Mouse (Mus musculus): ENCODE measurements around the gene Ntn1.

Gene Ntn1

DNA sequence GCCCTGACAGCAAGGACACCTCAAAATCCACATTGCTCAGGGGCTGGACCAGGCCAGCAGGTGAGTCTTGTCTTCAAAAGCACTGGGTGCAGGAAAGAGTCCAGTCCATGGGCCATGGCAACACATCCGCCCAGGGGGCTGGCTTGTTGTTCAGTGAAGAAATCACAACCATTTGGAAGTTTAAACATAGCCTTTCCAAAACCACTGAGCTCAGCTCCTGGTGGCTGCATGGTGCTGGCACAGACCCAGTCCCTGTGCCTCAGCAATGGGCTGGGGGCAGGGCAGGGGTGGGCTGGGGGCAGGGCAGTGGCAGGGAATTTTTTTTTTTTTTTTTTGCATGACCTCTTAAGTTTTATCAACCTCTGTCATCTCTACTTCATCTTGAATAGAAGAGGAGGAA lies 192.0 kb downstream of the Ntn1 start:
- no peak for DNase-seq

DNA sequence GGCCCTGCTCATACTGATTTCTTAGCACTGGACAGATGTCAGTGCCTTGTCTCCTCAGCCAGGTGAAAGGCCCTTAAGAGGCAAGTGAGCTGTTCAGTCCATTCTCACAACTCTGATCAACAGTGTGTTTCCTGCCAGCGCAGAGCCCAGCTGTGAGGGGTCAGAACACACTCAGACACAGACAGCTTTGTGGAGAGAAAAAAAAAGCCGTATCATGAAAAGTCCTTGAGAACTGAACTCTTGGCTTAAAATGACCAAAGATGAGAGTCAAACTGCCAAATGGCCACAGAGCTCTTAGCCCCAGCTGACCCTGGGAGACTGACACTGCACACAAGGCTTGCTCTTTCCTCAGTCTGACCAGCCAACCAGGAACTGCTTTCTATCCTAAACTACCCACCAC lies 192.6 kb downstream of the Ntn1 start:
- DNase-seq = no peak

- peak; percentile 56 for DNase-seq
Observed at GRCm38 (mm10) chr11:68205572-68206229, 194.9 kb downstream of the Ntn1 start.

DNA sequence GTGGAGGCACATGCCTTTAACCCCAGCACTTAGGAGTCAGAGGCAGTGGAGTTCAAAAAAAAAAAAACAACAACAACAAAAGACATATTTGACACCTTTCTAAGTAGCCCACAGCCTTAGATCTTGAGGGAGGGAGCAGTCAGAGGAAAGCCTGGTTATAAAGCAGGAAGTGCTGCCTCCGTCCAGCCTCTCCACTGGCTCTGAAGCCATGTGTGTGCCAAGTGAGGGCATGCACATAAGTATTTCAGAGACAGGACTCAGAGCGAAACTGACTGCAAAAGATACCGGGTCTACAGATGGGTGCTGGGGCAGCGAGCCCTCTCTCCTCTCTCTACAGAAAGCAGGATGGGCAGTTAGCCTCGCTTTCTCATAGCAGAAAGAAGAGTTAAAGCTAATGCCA lies 196.2 kb downstream of the Ntn1 start:
- no peak for DNase-seq

GRCm38 (mm10) chr11:68203658-68204315 lies 196.8 kb downstream of the Ntn1 start:
- DNase-seq = no peak

DNA sequence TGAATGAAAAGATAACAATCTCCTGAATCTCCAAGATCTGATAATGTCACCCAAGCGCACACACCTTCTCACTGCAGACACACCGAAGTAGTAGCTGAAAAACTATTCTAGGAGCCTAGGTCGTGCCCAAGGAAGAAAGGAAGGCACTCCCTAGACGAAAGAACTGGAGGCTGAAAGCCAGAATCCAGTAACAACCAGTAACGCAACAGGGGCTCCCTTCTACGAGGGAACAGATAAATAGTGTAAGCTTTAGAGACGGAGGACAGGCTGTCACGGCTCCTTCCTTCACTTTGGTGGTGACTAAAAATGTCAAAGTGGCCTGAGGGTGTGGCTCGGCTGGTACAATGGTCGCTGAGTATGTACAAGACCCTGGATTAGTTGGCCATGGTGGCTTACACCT lies 198.1 kb downstream of the Ntn1 start:
- DNase-seq = no peak

DNA sequence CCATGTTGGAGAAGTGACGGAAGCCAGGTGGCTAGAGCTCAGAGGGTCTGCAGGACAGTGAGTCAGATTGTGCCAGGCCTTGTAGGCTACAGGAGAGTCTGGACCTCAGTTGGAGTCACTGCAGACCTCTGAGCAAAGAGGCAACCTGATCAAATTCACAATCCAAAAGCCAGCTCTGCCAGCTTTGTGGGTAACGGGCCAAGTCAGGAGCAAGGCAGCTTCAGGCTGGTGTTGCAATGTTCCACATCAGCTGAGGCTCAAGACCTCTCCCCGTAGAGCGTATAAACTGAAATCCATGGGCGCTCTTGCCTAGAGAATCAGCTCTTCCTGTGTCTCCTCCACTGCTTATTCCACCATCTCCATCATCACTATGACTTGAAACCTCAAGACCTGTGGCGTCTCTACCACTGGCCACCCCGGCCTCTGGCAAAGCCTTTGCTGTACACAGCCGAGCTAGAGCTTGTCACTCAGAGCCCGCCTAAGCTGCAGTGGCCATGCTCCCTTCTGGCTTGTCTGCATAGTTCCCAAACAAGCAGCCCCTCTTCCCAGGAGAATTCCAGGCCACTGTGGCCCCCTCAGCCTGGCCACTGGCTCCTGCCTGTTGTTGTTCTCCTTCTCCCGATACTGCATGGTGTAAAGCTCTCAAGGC lies 198.7 kb downstream of the Ntn1 start:
- DNase-seq = no peak

GRCm38 (mm10) chr11:68201063-68201462 lies 199.6 kb downstream of the Ntn1 start:
- no peak for DNase-seq

DNA sequence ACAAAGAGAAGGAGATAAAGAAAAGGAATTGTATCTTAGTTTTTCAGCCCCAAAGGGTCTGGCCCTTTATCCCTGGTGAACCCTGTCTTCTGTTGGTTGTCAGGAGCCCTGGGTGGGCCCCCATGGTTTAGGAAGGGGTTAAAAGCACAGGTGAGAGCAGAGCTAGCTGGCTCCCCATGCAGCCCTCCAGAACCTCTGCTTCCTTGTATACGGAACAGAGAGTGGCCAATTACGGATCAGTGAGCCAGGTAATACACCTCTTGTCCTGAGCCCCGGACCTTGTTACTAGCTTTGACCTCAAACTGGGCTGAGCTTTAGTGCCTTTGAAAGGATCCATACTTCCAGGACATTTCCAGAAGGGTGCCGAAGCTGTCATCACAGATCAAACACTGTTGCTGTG lies 200.1 kb downstream of the Ntn1 start:
- DNase-seq = no peak

GRCm38 (mm10) chr11:68199801-68200423 lies 200.7 kb downstream of the Ntn1 start:
- DNase-seq = no peak

- no peak for DNase-seq
Observed at GRCm38 (mm10) chr11:68199103-68199502, 201.5 kb downstream of the Ntn1 start.

GRCm38 (mm10) chr11:68198696-68199095 lies 201.9 kb downstream of the Ntn1 start:
- no peak for DNase-seq

- DNase-seq = no peak
Observed at GRCm38 (mm10) chr11:68197471-68197870, 203.2 kb downstream of the Ntn1 start.

DNA sequence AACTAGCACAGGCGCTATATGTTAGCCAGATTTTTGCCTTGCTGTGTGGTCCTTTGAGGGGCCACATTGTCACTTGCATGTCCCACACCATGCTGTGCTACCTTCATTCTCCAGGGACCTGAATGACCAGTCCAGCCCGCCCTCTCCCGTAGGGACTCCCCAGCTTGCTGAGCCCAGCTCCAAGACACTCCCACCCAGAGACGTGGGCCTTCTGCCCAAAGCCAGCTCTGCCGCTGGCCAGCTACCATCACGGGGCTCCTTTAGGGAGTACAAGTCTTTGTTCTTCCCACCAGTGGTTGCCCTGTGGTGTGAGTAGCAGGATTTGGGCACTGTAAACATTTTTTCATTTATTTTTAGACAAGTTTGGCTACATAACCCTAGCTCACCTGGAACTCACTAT lies 204.1 kb downstream of the Ntn1 start:
- DNase-seq = no peak

DNA sequence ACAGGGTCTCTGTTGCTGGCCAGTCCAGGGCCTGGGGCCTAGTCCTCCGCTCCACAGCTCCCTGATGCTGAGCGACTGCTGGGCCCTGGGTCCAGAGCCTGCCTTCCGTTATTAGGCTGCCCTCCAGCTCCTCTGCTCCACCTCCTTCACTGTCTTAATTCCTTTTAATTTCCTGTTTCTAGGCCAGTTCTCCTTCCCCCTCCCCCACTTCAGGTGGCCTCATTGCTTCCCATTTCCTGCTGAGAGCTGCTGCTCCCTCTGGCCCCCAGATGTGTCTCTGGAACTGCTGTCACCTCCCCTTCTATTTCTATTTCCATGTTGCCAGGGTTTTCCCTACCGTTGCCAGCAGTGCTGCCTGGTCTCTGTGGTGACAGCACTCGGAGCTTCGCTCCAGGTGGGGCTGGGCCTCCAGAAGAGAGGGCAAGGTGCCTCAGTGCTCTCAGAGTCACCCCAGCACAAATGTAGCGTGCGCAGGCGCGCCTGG lies 204.9 kb downstream of the Ntn1 start:
- DNase-seq = no peak

DNA sequence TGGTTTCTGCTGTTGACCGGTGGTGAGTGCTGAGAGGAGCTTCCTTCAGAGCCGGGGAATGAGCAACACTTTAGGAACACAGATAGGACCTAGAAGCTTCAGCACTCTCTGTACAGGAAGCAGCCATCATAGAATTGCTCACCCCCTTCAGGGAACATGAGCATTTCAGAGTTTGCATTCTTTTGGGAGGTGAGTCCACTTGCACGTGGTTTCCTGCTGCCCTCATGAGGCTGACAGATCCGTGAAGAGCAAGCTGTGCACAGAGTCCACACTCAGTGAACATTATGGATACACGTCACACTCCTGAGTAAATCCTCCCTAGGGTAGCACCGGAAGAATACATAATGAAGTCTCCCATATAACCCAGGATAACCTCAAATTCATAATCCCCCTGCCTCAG lies 205.5 kb downstream of the Ntn1 start:
- DNase-seq = no peak

- peak; percentile 61 for DNase-seq
Observed at GRCm38 (mm10) chr11:68190849-68191248, 209.8 kb downstream of the Ntn1 start.

DNA sequence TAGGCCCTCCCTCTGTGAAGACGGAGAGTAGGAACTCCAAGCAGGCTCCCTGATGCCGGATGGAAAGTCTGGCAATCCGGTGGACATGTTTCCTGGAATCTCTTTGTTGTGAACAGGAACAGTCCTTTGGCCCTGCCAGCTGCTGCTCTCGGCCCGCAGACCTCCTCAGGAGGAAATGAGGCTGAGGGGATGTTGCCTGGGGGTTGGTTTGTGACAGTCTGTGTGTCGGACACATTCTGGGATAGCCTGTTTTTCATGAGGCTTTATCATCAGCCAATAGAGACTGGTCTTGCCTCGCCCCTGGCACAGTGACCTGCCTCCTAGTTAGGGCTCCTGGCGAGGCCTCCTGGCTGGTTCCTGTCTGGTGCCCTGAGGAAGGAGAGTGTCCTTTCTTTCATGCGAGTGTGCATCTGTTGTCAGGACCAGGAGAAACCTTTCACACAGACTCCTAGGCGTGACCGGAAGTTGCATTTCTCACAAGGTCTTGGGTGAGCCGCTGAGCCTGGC lies 211.9 kb downstream of the Ntn1 start:
- no peak for DNase-seq

DNA sequence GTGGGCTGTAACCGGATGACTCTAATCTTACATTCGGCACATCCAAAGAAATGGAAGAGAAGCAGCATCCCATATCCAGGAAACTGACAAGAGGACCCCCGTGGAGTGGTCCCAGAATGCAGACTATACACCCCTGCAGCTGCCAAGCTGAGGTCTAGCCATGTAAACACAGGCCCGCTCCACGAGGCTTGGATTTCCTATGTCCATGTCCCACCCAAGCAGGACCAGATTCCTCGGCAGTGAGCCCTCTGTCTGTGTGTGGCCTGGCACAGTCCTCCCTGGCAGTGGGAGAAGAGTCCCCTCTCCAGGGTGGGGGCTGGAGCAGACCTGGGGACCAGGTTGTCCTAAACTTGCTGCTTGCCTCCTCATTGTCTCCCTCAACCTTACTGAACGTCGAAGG lies 213.4 kb downstream of the Ntn1 start:
- DNase-seq = no peak

GRCm38 (mm10) chr11:68185647-68186046 lies 215.0 kb downstream of the Ntn1 start:
- peak; percentile 61 for DNase-seq

- no peak for DNase-seq
Observed at GRCm38 (mm10) chr11:68177415-68177814, 223.2 kb downstream of the Ntn1 start.

DNA sequence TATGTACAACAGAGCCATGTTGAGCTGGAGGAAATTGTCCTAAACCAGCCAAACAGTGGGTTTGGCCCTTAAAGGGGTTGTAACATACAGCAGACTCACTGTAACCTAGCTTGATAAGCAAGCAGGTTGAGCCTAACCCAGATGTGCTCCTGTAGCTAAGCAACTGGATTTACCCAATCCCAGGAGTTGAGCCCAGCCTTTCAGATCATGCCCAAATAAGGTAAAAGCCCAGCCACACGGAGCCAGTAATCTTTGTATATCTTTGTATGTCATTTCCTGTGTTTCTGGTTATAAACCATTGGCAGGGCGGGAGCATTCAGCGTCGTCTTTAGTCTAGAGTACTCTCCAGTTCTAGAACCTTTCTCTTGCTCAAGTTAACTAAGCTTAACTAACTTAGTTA lies 224.1 kb downstream of the Ntn1 start:
- no peak for DNase-seq

GRCm38 (mm10) chr11:68172648-68173045 lies 228.0 kb downstream of the Ntn1 start:
- no peak for DNase-seq
